Mouse (Mus musculus) liver, embryonic 11.5 days (tissue): Measurements from ENCODE around the gene Tob2. TPM values are rescaled to one million over a fixed set of nuclear protein-coding genes. Genes with fewer than 3 reads are reported as not detected.

Experiments
- polyA plus RNA-seq: library from polyadenylated mRNA; unstranded; fragments of >200 nt; fragmentation: Nextera tagmentation; extraction: Ambion mirVana; gene quantifications from 2 replicates; pipeline ENCODE4 v1.2.1, GENCODE M21; 2014

The Tob2 gene
- polyA plus RNA-seq, 1 experiment from 2014 or later, result 18.3 TPM

Other genes with a start within 250 kb of the Tob2 start
- 39.0 and 43.1 TPM in 2 replicates for gene L3mbtl2, start 194.9 kb downstream of the Tob2 start, polyA plus RNA-seq
- gene Chadl, start 161.5 kb downstream of the Tob2 start, polyA plus RNA-seq, result 0.87 and 1.5 TPM in 2 replicates
- 23.4 and 24.2 TPM in 2 replicates for gene Zc3h7b, start 113.7 kb downstream of the Tob2 start, polyA plus RNA-seq
- gene Rangap1, start 113.3 kb downstream of the Tob2 start, polyA plus RNA-seq, result 134 and 139 TPM in 2 replicates
- gene Tef, start 56.4 kb downstream of the Tob2 start, polyA plus RNA-seq, result 12.0 and 12.6 TPM in 2 replicates
- gene Phf5a, start 13.1 kb upstream of the Tob2 start, polyA plus RNA-seq, result 224 and 237 TPM in 2 replicates
- gene Aco2, start 13.5 kb upstream of the Tob2 start, polyA plus RNA-seq, result 177 and 185 TPM in 2 replicates
- 131 and 134 TPM in 2 replicates for gene Polr3h, start 67.4 kb upstream of the Tob2 start, polyA plus RNA-seq
- gene Csdc2, start 78.0 kb upstream of the Tob2 start, polyA plus RNA-seq, result 3.7 and 3.9 TPM in 2 replicates
- gene Pmm1, start 102.1 kb upstream of the Tob2 start, polyA plus RNA-seq, result 34.6 and 40.6 TPM in 2 replicates
- not detected in 2 replicates for gene 1700029P11Rik, start 121.7 kb upstream of the Tob2 start, polyA plus RNA-seq
- gene Xrcc6, start 129.0 kb upstream of the Tob2 start, polyA plus RNA-seq, result 133 and 151 TPM in 2 replicates
- 27.4 and 30.3 TPM in 2 replicates for gene Desi1, start 175.1 kb upstream of the Tob2 start, polyA plus RNA-seq
- gene Snu13, start 188.8 kb upstream of the Tob2 start, polyA plus RNA-seq, result 393 and 418 TPM in 2 replicates
- not detected in 2 replicates for gene 4930407I10Rik, start 200.4 kb upstream of the Tob2 start, polyA plus RNA-seq
- not detected in 2 replicates for gene Mei1, start 211.2 kb upstream of the Tob2 start, polyA plus RNA-seq